Mouse (Mus musculus) MEL (cell line): ENCODE results near the gene Slc1a1. TPM values are rescaled to one million over a fixed set of nuclear protein-coding genes. Genes with fewer than 3 reads are reported as not detected.

Experiments
- DNase-seq: peaks from one replicate; pipeline ENCODE4 v3.0.0; 2011; ENCODE audit warnings: low read depth, low spot score
- H3K27ac ChIP-seq: 2 replicates; pipeline ENCODE4 v1.5.1; 2012; ENCODE audit warnings: low read depth, mild to moderate bottlenecking, control low read depth, low read length, moderate library complexity; ENCODE audit not compliant: control insufficient read depth
- H3K27me3 ChIP-seq, 2 experiments: fragments of 150-350 bp in 1 of 2; sonication (generic) in 1 of 2; 2 replicates each; pipeline ENCODE4 v1.6.1; 2012; ENCODE audit warnings: low read length in 2 of 2, mild to moderate bottlenecking in 2 of 2, improper control_type of control experiment in 1 of 2, moderate library complexity in 1 of 2; ENCODE audit not compliant: insufficient read depth in 2 of 2, control insufficient read depth in 1 of 2
- H3K36me3 ChIP-seq, 2 experiments: 2 replicates each; pipeline ENCODE4 v1.6.1; 2012 to 2014; ENCODE audit warnings: low read length in 2 of 2, improper control_type of control experiment in 1 of 2, inconsistent platforms in 1 of 2, mild to moderate bottlenecking in 1 of 2; ENCODE audit not compliant: insufficient read depth in 2 of 2, control insufficient read depth in 1 of 2
- H3K4me1 ChIP-seq, 2 experiments: fragments of 150-350 bp in 1 of 2; sonication (generic) in 1 of 2; 2 replicates each; pipeline ENCODE4 v1.6.1; 2012; ENCODE audit warnings: low read length in 2 of 2, improper control_type of control experiment in 1 of 2, mild to moderate bottlenecking in 1 of 2; ENCODE audit not compliant: insufficient read depth in 2 of 2, control insufficient read depth in 1 of 2
- H3K4me3 ChIP-seq, 2 experiments: fragments of 150-350 bp in 1 of 2; sonication (generic) in 1 of 2; 2 replicates each; pipeline ENCODE4 v1.5.1; 2012; ENCODE audit warnings: low read depth in 2 of 2, low read length in 2 of 2, mild to moderate bottlenecking in 2 of 2, moderate library complexity in 2 of 2, control low read depth in 1 of 2, improper control_type of control experiment in 1 of 2; ENCODE audit not compliant: control insufficient read depth in 1 of 2, insufficient read depth in 1 of 2
- H3K79me2 ChIP-seq: 2 replicates; pipeline ENCODE4 v1.6.1; 2012; ENCODE audit warnings: mild to moderate bottlenecking, low read length, moderate library complexity; ENCODE audit not compliant: control insufficient read depth, poor library complexity, insufficient read depth
- H3K9ac ChIP-seq: 2 replicates; pipeline ENCODE4 v1.6.1; 2012; ENCODE audit warnings: low read depth, mild to moderate bottlenecking, control low read depth, low read length, moderate library complexity; ENCODE audit not compliant: control insufficient read depth, poor library complexity, severe bottlenecking
- H3K9me3 ChIP-seq: fragments of 150-350 bp; sonication (generic); replicated peaks from 2 replicates; pipeline ENCODE4 v1.6.1; 2012; ENCODE audit warnings: mild to moderate bottlenecking, low read length, improper control_type of control experiment, moderate library complexity; ENCODE audit not compliant: insufficient read depth
- BHLHE40 ChIP-seq: IDR thresholded peaks from 2 replicates; pipeline ENCODE4 v1.6.1; 2012; ENCODE audit warnings: low read depth, mild to moderate bottlenecking, inconsistent platforms, low read length, improper control_type of control experiment, borderline replicate concordance
- CHD1 ChIP-seq: IDR thresholded peaks from 2 replicates; pipeline ENCODE4 v1.6.1; 2012; ENCODE audit warnings: low read depth, mild to moderate bottlenecking, inconsistent platforms, low read length, improper control_type of control experiment
- ETS1 ChIP-seq: IDR thresholded peaks from 2 replicates; pipeline ENCODE4 v1.6.1; 2012; ENCODE audit warnings: low read depth, mild to moderate bottlenecking, inconsistent platforms, low read length, improper control_type of control experiment, moderate library complexity
- HCFC1 ChIP-seq: IDR thresholded peaks from 2 replicates; pipeline ENCODE4 v1.6.1; 2012; ENCODE audit warnings: low read depth, mild to moderate bottlenecking, inconsistent platforms, low read length, improper control_type of control experiment, moderate library complexity
- JUND ChIP-seq: IDR thresholded peaks from 2 replicates; pipeline ENCODE4 v1.6.1; 2011; ENCODE audit warnings: low read depth, mild to moderate bottlenecking, improper control_type of control experiment, low read length
- MAFK ChIP-seq: IDR thresholded peaks from 2 replicates; pipeline ENCODE4 v1.6.1; 2011; ENCODE audit warnings: low read depth, mild to moderate bottlenecking, low read length, improper control_type of control experiment, borderline replicate concordance
- MAZ ChIP-seq: IDR thresholded peaks from 2 replicates; pipeline ENCODE4 v1.6.1; 2012; ENCODE audit warnings: low read depth, mild to moderate bottlenecking, inconsistent platforms, low read length, improper control_type of control experiment
- MEF2A ChIP-seq: IDR thresholded peaks from 2 replicates; pipeline ENCODE4 v1.6.1; 2014; ENCODE audit warnings: low read depth, mild to moderate bottlenecking, inconsistent platforms, low read length, improper control_type of control experiment; ENCODE audit not compliant: poor library complexity, insufficient replicate concordance, severe bottlenecking; ENCODE audit errors: extremely low read depth
- NELFE ChIP-seq: IDR thresholded peaks from 2 replicates; pipeline ENCODE4 v1.6.1; 2011; ENCODE audit warnings: low read depth, low read length, improper control_type of control experiment
- POLR2A ChIP-seq, 2 experiments: IDR thresholded peaks; 2 replicates each; pipeline ENCODE4 v1.6.1; 2011 to 2012; ENCODE audit warnings: low read length in 2 of 2, mild to moderate bottlenecking in 2 of 2, control low read depth in 1 of 2, improper control_type of control experiment in 1 of 2, low read depth in 1 of 2, moderate library complexity in 1 of 2; ENCODE audit not compliant: control insufficient read depth in 1 of 2, insufficient read depth in 1 of 2, poor library complexity in 1 of 2
- RAD21 ChIP-seq: IDR thresholded peaks from 2 replicates; pipeline ENCODE4 v1.6.1; 2011; ENCODE audit warnings: mild to moderate bottlenecking, low read depth, low read length, improper control_type of control experiment
- SMC3 ChIP-seq: IDR thresholded peaks from 2 replicates; pipeline ENCODE4 v1.6.1; 2011; ENCODE audit warnings: low read depth, low read length, improper control_type of control experiment
- TAL1 ChIP-seq: IDR thresholded peaks from 2 replicates; pipeline ENCODE4 v1.6.1; 2012; ENCODE audit warnings: mild to moderate bottlenecking, inconsistent platforms, low read length, moderate library complexity, mixed read lengths
- TBP ChIP-seq: IDR thresholded peaks from 2 replicates; pipeline ENCODE4 v1.8.0; 2011; ENCODE audit warnings: low read depth, low read length, improper control_type of control experiment
- UBTF ChIP-seq: IDR thresholded peaks from 2 replicates; pipeline ENCODE4 v1.6.1; 2012; ENCODE audit warnings: low read depth, mild to moderate bottlenecking, inconsistent platforms, low read length, improper control_type of control experiment, moderate library complexity, borderline replicate concordance; ENCODE audit not compliant: insufficient read depth
- USF1 ChIP-seq: IDR thresholded peaks from 2 replicates; pipeline ENCODE4 v1.6.1; 2014; ENCODE audit warnings: low read depth, mild to moderate bottlenecking, inconsistent platforms, low read length, improper control_type of control experiment, moderate library complexity
- ZKSCAN1 ChIP-seq: IDR thresholded peaks from 2 replicates; pipeline ENCODE4 v1.6.1; 2012; ENCODE audit warnings: low read depth, mild to moderate bottlenecking, inconsistent platforms, low read length, improper control_type of control experiment, moderate library complexity
- ZMIZ1 ChIP-seq: IDR thresholded peaks from 2 replicates; pipeline ENCODE4 v1.6.1; 2012; ENCODE audit warnings: low read depth, mild to moderate bottlenecking, inconsistent platforms, low read length, improper control_type of control experiment, moderate library complexity
- ZNF384 ChIP-seq: IDR thresholded peaks from 2 replicates; pipeline ENCODE4 v1.6.1; 2012; ENCODE audit warnings: low read depth, mild to moderate bottlenecking, inconsistent platforms, low read length, improper control_type of control experiment
- polyA plus RNA-seq, 2 experiments: library from polyadenylated mRNA; stranded (reverse) in 1 of 2; unstranded in 1 of 2; fragments of >175 nt in 1 of 2; fragments of >200 nt in 1 of 2; gene quantifications; 2 replicates each; pipeline versions ENCODE4 v1.2.1 to v1.2.4; 2012; ENCODE audit warnings: low replicate concordance in 2 of 2, low read depth in 1 of 2; ENCODE audit not compliant: insufficient read length in 2 of 2, insufficient read depth in 1 of 2, missing spikeins in 1 of 2
- total RNA-seq: library from RNA; depleted of rRNA; stranded (reverse); fragments of 300-350 nt; gene quantifications from 2 replicates; pipeline ENCODE4 v1.2.3, GENCODE M21; 2012

Slc1a1 gene
- total and polyA plus RNA-seq, 3 experiments, result 0.07 TPM; not detected in 2

DNA sequence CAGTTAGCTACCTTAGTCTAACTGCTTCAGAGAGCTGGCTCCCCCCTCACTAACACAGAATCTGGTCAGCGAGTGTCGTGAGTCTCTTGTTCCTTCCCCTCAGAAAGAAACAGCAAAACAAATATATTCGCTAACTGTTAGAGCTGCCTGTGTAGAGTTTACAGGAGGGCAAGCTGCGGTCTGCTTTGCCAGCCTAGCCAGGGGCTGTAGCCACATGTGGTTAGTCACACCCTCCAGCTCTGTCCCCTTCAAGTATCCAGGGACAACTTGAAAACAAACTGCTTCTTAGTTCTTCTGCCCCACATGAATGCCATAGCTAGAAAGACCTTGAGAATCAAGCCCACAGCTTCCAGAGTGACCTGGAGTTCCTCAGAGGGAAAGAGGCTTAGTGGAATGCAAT lies 106.4 kb downstream of the Slc1a1 start:
- Histone ChIP-seq H3K9ac (no peak overlapping the region), H3K27ac (no peak overlapping the region), H3K36me3 (no peaks in the 10 kb centered on the region), H3K9me3 (no peaks in the 10 kb centered on the region), H3K4me1 (no peaks in the 10 kb centered on the region), H3K4me3 (no peak overlapping the region), H3K79me2 (no peaks in the 10 kb centered on the region), H3K27me3 (peaks cover 0 to 8% of the 10 kb centered on the region in 2 experiments; a peak in 2 of 4 replicates)
- no peak for TF ChIP-seq ZNF384
- TF ChIP-seq ETS1, result no peak
- no peak for TF ChIP-seq MAFK
- no peak for TF ChIP-seq TAL1
- TF ChIP-seq SMC3, result no peak
- TF ChIP-seq POLR2A (IDR thresholded peaks at IDR 0.05; ENCODE audit: control insufficient read depth in 1 of 2, insufficient read depth in 1 of 2, low read depth in 1 of 2, low read length in 2 of 2, poor library complexity in 1 of 2), result no peak
- TF ChIP-seq BHLHE40, result no peak
- TF ChIP-seq NELFE, result no peak
- TF ChIP-seq USF1, result no peak
- TF ChIP-seq UBTF, result no peak
- TF ChIP-seq RAD21, result no peak
- TF ChIP-seq JUND, result no peak
- no peak for TF ChIP-seq TBP
- DNase-seq, result no peak

DNA sequence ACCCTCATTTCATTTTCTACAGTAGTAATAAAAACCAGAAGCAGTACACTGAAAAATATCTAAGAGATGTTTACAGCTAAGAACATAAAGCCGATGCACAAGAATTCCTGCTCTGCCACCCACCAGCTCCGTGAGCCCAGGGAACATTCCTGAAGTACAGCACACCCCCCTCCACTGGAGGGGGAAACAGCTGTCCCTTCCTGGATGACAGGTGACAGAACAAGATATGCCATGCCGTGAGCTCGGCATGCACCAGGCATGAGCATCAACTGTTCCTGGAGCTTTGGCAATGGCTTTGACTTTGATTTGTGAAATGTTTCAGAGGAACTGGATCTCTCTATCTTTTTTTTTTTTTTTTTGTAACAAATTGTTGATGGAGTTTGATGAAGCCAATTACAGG lies 111.9 kb downstream of the Slc1a1 start:
- no peak overlapping the region for H3K4me3 ChIP-seq
- H3K4me1 ChIP-seq, result no peaks in the 10 kb centered on the region
- TF ChIP-seq TAL1 (no peak), RAD21 (no peak)
- peaks cover 7 to 9% of the 10 kb centered on the region in 2 experiments for H3K27me3 ChIP-seq
- no peaks in the 10 kb centered on the region for H3K9me3 ChIP-seq
- H3K36me3 ChIP-seq, result no peaks in the 10 kb centered on the region
- no peaks in the 10 kb centered on the region for H3K79me2 ChIP-seq
- H3K9ac ChIP-seq, result no peak overlapping the region
- no peak overlapping the region for H3K27ac ChIP-seq
- no peak for DNase-seq

DNA sequence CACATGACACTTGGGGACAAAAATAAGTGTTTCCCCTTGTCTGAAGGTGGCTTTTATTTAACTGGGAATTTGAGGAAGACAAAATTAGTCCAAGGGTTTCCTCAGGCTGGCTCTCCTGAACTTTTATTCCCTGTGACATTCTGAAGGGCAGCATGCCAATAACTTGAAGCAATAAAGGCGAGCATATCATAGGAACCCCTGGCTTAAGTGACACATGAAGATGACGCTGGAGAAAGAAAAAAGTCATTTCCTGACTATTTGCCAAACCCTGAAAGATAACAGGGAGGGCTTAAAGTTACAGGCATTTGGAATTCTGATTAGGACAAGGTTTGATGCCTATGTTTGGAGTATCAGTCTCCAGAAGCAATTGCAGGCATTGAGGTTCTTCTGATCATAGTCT lies 112.5 kb downstream of the Slc1a1 start:
- Histone ChIP-seq H3K79me2 (no peaks in the 10 kb centered on the region), H3K4me1 (no peaks in the 10 kb centered on the region), H3K9ac (no peak overlapping the region), H3K27me3 (peaks cover 8 to 9% of the 10 kb centered on the region in 2 experiments), H3K9me3 (no peaks in the 10 kb centered on the region), H3K4me3 (no peak overlapping the region), H3K27ac (no peak overlapping the region), H3K36me3 (no peaks in the 10 kb centered on the region)
- TF ChIP-seq HCFC1 (no peak), MEF2A (no peak), UBTF (no peak), ZKSCAN1 (no peak), ZMIZ1 (no peak), ZNF384 (no peak), CHD1 (no peak), NELFE (no peak), MAZ (no peak)
- DNase-seq, result no peak
